25 mouse cellular contexts compared by ENCODE assay signal in the genomic region with DNA sequence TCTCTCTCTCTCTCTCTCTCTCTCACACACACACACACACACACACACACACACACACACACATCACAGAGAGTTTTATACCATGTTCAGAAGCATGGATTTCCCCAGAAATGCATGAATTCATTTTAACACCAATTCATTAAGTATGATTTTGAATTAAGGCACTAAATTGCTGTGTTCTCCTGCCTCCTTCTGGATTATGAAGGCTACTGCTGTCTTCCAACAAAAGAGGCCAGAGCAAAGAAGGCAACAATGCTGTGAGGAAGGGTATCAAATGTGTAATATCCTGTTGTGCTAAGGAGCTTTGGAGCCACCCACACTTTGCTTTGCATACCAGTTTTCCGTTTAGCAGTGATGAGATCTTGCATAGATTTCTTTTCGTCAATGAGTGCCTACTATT.
DNase-seq lines count a peak whose midpoint lies in the region; ATAC-seq and TF ChIP-seq lines count a peak whose summit lies in the region.
"Had no signal": no experiment of that assay in that cellular context is flagged by ENCODE, and none has a peak within 500 bp of the region (broad histone marks: within the 10 kb centered on the region; RNA-seq: fewer than 3 reads in every experiment).

No protein-coding gene starts in this region.

- no peak for TF ChIP-seq EP300 in MEL (IDR thresholded peaks at IDR 0.05; ENCODE audit: low read depth in 1 of 2, low read length in 2 of 2)

- no peaks in the 10 kb centered on the region for H3K27me3 ChIP-seq in hindbrain, postnatal 0 days (ENCODE audit: insufficient read depth, low read length)
- H3K27me3 ChIP-seq in hindbrain, embryonic 12.5 days = no peaks in the 10 kb centered on the region
- H3K27me3 ChIP-seq in lung, embryonic 14.5 days (ENCODE audit: insufficient read depth, low read length) = no peaks in the 10 kb centered on the region
- no peaks in the 10 kb centered on the region for H3K27me3 ChIP-seq in MEL (ENCODE audit: control insufficient read depth in 1 of 2, insufficient read depth in 2 of 2, low read length in 2 of 2)
- H3K27me3 ChIP-seq in limb, embryonic 10.5 days (ENCODE audit: low read depth, poor library complexity, severe bottlenecking) = no peaks in the 10 kb centered on the region
- H3K27me3 ChIP-seq: liver, embryonic 13.5 days; neural tube, embryonic 15.5 days had no signal

- no peak overlapping the region for H3K9ac ChIP-seq in hindbrain, postnatal 0 days (replicated peaks; ENCODE audit: low read length)
- no peak overlapping the region for H3K9ac ChIP-seq in hindbrain, embryonic 12.5 days
- no peak overlapping the region for H3K9ac ChIP-seq in lung, embryonic 14.5 days
- H3K9ac ChIP-seq in MEL (ENCODE audit: control insufficient read depth, low read depth, low read length, poor library complexity, severe bottlenecking) = no peak overlapping the region
- H3K9ac ChIP-seq: hindbrain, embryonic 14.5 days; liver, embryonic 13.5 days; neural tube, embryonic 15.5 days had no signal

- TF ChIP-seq CTCF in hindbrain, postnatal 0 days (IDR thresholded peaks at IDR 0.05; ENCODE audit: low read depth) = peak; percentile 40; the same call in 1 of the 2 replicates
- TF ChIP-seq CTCF in lung, embryonic 14.5 days (IDR thresholded peaks at IDR 0.05; ENCODE audit: low read depth) = peak; percentile 40
- peak in 2 of 3 experiments; percentile 25 to 43; a peak in 3 of 6 replicates for TF ChIP-seq CTCF in MEL (IDR thresholded peaks at IDR 0.05 in 2 of 3, conservative IDR thresholded peaks at IDR 0.05 in 1 of 3; ENCODE audit: control insufficient read depth in 1 of 3, insufficient read depth in 1 of 3, low read depth in 2 of 3, low read length in 3 of 3, poor library complexity in 1 of 3, severe bottlenecking in 1 of 3)
- TF ChIP-seq CTCF in brain, embryonic 14.5 days (IDR thresholded peaks at IDR 0.05; ENCODE audit: borderline replicate concordance, extremely low read depth, insufficient read depth, insufficient read length) = no peak

- H3K27ac ChIP-seq in hindbrain, postnatal 0 days = no peak overlapping the region
- H3K27ac ChIP-seq in hindbrain, embryonic 12.5 days = no peak overlapping the region
- H3K27ac ChIP-seq in lung, embryonic 14.5 days (ENCODE audit: low read depth) = no peak overlapping the region
- no peak overlapping the region for H3K27ac ChIP-seq in MEL (ENCODE audit: control insufficient read depth, low read depth, low read length)
- H3K27ac ChIP-seq in limb, embryonic 10.5 days = no peak overlapping the region
- H3K27ac ChIP-seq: embryonic facial prominence, embryonic 10.5 days; hindbrain, embryonic 14.5 days; liver, embryonic 13.5 days; midbrain, embryonic 10.5 days; neural tube, embryonic 15.5 days had no signal

- TF ChIP-seq RAD21 in MEL (IDR thresholded peaks at IDR 0.05; ENCODE audit: low read depth, low read length) = peak; percentile 52

- 82% methylated on average over 2 of the region's 2 CpGs for WGBS in hindbrain, postnatal 0 days
- WGBS in hindbrain, embryonic 12.5 days = 85% methylated on average over 2 of the region's 2 CpGs
- 67% methylated on average over 2 of the region's 2 CpGs for WGBS in lung, embryonic 14.5 days
- 82% methylated on average over 2 of the region's 2 CpGs for WGBS in limb, embryonic 10.5 days

- no peaks in the 10 kb centered on the region for H3K36me3 ChIP-seq in hindbrain, postnatal 0 days (ENCODE audit: insufficient read depth, low read length)
- H3K36me3 ChIP-seq in hindbrain, embryonic 12.5 days = no peaks in the 10 kb centered on the region
- H3K36me3 ChIP-seq in lung, embryonic 14.5 days (ENCODE audit: insufficient read depth) = no peaks in the 10 kb centered on the region
- peaks cover 0 to 12% of the 10 kb centered on the region in 2 experiments; a peak in 2 of 4 replicates for H3K36me3 ChIP-seq in MEL (ENCODE audit: control insufficient read depth in 1 of 2, insufficient read depth in 2 of 2, low read length in 2 of 2)
- H3K36me3 ChIP-seq in limb, embryonic 10.5 days = no peaks in the 10 kb centered on the region
- H3K36me3 ChIP-seq: embryonic facial prominence, embryonic 10.5 days; liver, embryonic 13.5 days; midbrain, embryonic 10.5 days; neural tube, embryonic 15.5 days had no signal

- no peak for DNase-seq in hindbrain, postnatal 0 days (ENCODE audit: low spot score)
- DNase-seq in lung, embryonic 14.5 days = peak; percentile 16
- no peak for DNase-seq in lung, adult 18-20 months
- peak; percentile 28 for DNase-seq in MEL (ENCODE audit: low read depth, low spot score)
- peak; percentile 13 for DNase-seq in brain, embryonic 14.5 days (ENCODE audit: low read depth)
- no peak for DNase-seq in embryo, embryonic 10 days (ENCODE audit: low spot score)
- DNase-seq in limb, embryonic 10.5 days (ENCODE audit: low spot score) = no peak
- DNase-seq: adrenal gland, adult 8-10 months; cerebellum, adult 11 months; cerebellum, postnatal 36 days; gastrocnemius, postnatal 10 days; heart, postnatal 10 days; kidney, adult 18-20 months; kidney, postnatal 25 days; left cerebral cortex, postnatal 4 days; liver, embryonic 13.5 days; retina, postnatal 1 day; thymus, adult 18-20 months had no signal

- no peak for TF ChIP-seq POLR2A in MEL (IDR thresholded peaks at IDR 0.05; ENCODE audit: control insufficient read depth in 1 of 2, insufficient read depth in 1 of 2, low read depth in 1 of 2, low read length in 2 of 2, poor library complexity in 1 of 2)
- TF ChIP-seq POLR2A in brain, embryonic 14.5 days (IDR thresholded peaks at IDR 0.05; ENCODE audit: borderline replicate concordance, extremely low read depth, insufficient read depth, insufficient read length, poor library complexity, severe bottlenecking) = no peak

- ATAC-seq in hindbrain, postnatal 0 days = no peak
- no peak for ATAC-seq in hindbrain, embryonic 12.5 days (ENCODE audit: low FRiP score)
- no peak for ATAC-seq in lung, embryonic 14.5 days (ENCODE audit: insufficient read depth)

- H3K9me3 ChIP-seq in hindbrain, postnatal 0 days (ENCODE audit: low read length) = no peaks in the 10 kb centered on the region
- no peaks in the 10 kb centered on the region for H3K9me3 ChIP-seq in hindbrain, embryonic 12.5 days (replicated peaks)
- H3K9me3 ChIP-seq in lung, embryonic 14.5 days (ENCODE audit: low read depth, low read length) = no peaks in the 10 kb centered on the region
- no peaks in the 10 kb centered on the region for H3K9me3 ChIP-seq in MEL (replicated peaks; ENCODE audit: insufficient read depth, low read length)
- no peaks in the 10 kb centered on the region for H3K9me3 ChIP-seq in limb, embryonic 10.5 days (replicated peaks)
- H3K9me3 ChIP-seq: embryonic facial prominence, embryonic 10.5 days; liver, embryonic 13.5 days; midbrain, embryonic 10.5 days; neural tube, embryonic 15.5 days had no signal

- no peak overlapping the region for H3K4me2 ChIP-seq in hindbrain, postnatal 0 days (ENCODE audit: low read depth, low read length)
- no peak overlapping the region for H3K4me2 ChIP-seq in hindbrain, embryonic 12.5 days (replicated peaks)
- H3K4me2 ChIP-seq in lung, embryonic 14.5 days = no peak overlapping the region
- H3K4me2 ChIP-seq: hindbrain, embryonic 14.5 days; liver, embryonic 13.5 days; neural tube, embryonic 15.5 days had no signal

- H3K4me1 ChIP-seq in hindbrain, postnatal 0 days (ENCODE audit: insufficient read depth, low read length) = no peaks in the 10 kb centered on the region
- no peaks in the 10 kb centered on the region for H3K4me1 ChIP-seq in hindbrain, embryonic 12.5 days
- H3K4me1 ChIP-seq in lung, embryonic 14.5 days (ENCODE audit: insufficient read depth) = no peaks in the 10 kb centered on the region
- peaks cover 0 to 12% of the 10 kb centered on the region in 2 experiments; a peak in 3 of 4 replicates for H3K4me1 ChIP-seq in MEL (ENCODE audit: control insufficient read depth in 1 of 2, insufficient read depth in 2 of 2, low read length in 2 of 2)
- no peaks in the 10 kb centered on the region for H3K4me1 ChIP-seq in limb, embryonic 10.5 days
- H3K4me1 ChIP-seq: embryonic facial prominence, embryonic 10.5 days; liver, embryonic 13.5 days; midbrain, embryonic 10.5 days; neural tube, embryonic 15.5 days had no signal

- no peaks in the 10 kb centered on the region for H3K79me2 ChIP-seq in MEL (ENCODE audit: control insufficient read depth, insufficient read depth, low read length, poor library complexity)

- H3K4me3 ChIP-seq in hindbrain, postnatal 0 days (ENCODE audit: low read length) = no peak overlapping the region
- no peak overlapping the region for H3K4me3 ChIP-seq in hindbrain, embryonic 12.5 days
- H3K4me3 ChIP-seq in lung, embryonic 14.5 days (ENCODE audit: low read depth, low read length) = no peak overlapping the region
- H3K4me3 ChIP-seq in MEL (ENCODE audit: control insufficient read depth in 1 of 2, insufficient read depth in 1 of 2, low read depth in 2 of 2, low read length in 2 of 2) = no peak overlapping the region
- no peak overlapping the region for H3K4me3 ChIP-seq in limb, embryonic 10.5 days
- H3K4me3 ChIP-seq: embryonic facial prominence, embryonic 10.5 days; erythroblast, embryonic 14.5 days; liver, embryonic 13.5 days; midbrain, embryonic 10.5 days; myocyte; neural tube, embryonic 15.5 days had no signal

TF ChIP-seq in MEL, 35 proteins besides CTCF, POLR2A, EP300 and RAD21:
- TF ChIP-seq SMC3 (IDR thresholded peaks at IDR 0.05; ENCODE audit: low read depth, low read length) = peak; percentile 57
- no peak for TF ChIP-seq CHD1 (IDR thresholded peaks at IDR 0.05; ENCODE audit: low read depth, low read length)
- no peak for TF ChIP-seq USF2 (IDR thresholded peaks at IDR 0.05; ENCODE audit: borderline replicate concordance in 1 of 2, insufficient read depth in 1 of 2, low read depth in 1 of 2, low read length in 2 of 2)
- peak; percentile 31; the same call in 1 of the 2 replicates for TF ChIP-seq ZC3H11A (IDR thresholded peaks at IDR 0.05; ENCODE audit: low read depth, low read length)
- TF ChIP-seq JUND (IDR thresholded peaks at IDR 0.05; ENCODE audit: low read depth, low read length) = no peak
- TF ChIP-seq MAX (IDR thresholded peaks at IDR 0.05; ENCODE audit: low read length) = no peak
- TF ChIP-seq TAL1 (IDR thresholded peaks at IDR 0.05; ENCODE audit: low read length) = no peak
- no peak for TF ChIP-seq ZKSCAN1 (IDR thresholded peaks at IDR 0.05; ENCODE audit: low read depth, low read length)
TF ChIP-seq in MEL: peak in this region for 2.

Comparison
In these comparisons a context has a peak if more than half of its experiments do, and no peak if none do; other contexts are left out.
1. DNase-seq: peak in lung, embryonic 14.5 days (single experiment), MEL (single experiment) and brain, embryonic 14.5 days (single experiment); none in hindbrain, postnatal 0 days (single experiment), lung, adult 18-20 months (0 of 2), embryo, embryonic 10 days (single experiment) and limb, embryonic 10.5 days (single experiment).